Mouse (Mus musculus): ENCODE results near the gene Slco4a1.

The Slco4a1 gene

GRCm38 (mm10) chr2:180445962-180446361, 10.1 kb upstream of the Slco4a1 start:
- DNase-seq = no peak

- DNase-seq = no peak
Observed at GRCm38 (mm10) chr2:180449007-180449406, 7.0 kb upstream of the Slco4a1 start.

GRCm38 (mm10) chr2:180450529-180450928, 5.5 kb upstream of the Slco4a1 start:
- DNase-seq = peak; percentile 48

GRCm38 (mm10) chr2:180456705-180457104, 660 bp downstream of the Slco4a1 start:
- no peak for DNase-seq

- peak; percentile 59 for DNase-seq
Observed at GRCm38 (mm10) chr2:180457680-180458079, 1.6 kb downstream of the Slco4a1 start.

GRCm38 (mm10) chr2:180459437-180459836, 3.4 kb downstream of the Slco4a1 start:
- peak; percentile 49 for DNase-seq

- no peak for DNase-seq
Observed at GRCm38 (mm10) chr2:180460801-180461200, 4.8 kb downstream of the Slco4a1 start.

- no peak for DNase-seq
Observed at GRCm38 (mm10) chr2:180462593-180462992, 6.5 kb downstream of the Slco4a1 start.

GRCm38 (mm10) chr2:180466505-180466904, 10.5 kb downstream of the Slco4a1 start:
- no peak for DNase-seq

GRCm38 (mm10) chr2:180468871-180469270, 12.8 kb downstream of the Slco4a1 start:
- no peak for DNase-seq

- peak; percentile 81 for DNase-seq
Observed at GRCm38 (mm10) chr2:180469768-180470167, 13.7 kb downstream of the Slco4a1 start.

- DNase-seq = no peak
Observed at GRCm38 (mm10) chr2:180472306-180473079, 16.4 kb downstream of the Slco4a1 start.

- DNase-seq = peak; percentile 43
Observed at GRCm38 (mm10) chr2:180473080-180473440, 17.0 kb downstream of the Slco4a1 start.

- DNase-seq = no peak
Observed at GRCm38 (mm10) chr2:180474864-180475263, 18.8 kb downstream of the Slco4a1 start.

- DNase-seq = no peak
Observed at GRCm38 (mm10) chr2:180482274-180482673, 26.2 kb downstream of the Slco4a1 start.

- no peak for DNase-seq
Observed at GRCm38 (mm10) chr2:180484882-180485281, 28.8 kb downstream of the Slco4a1 start.

- no peak for DNase-seq
Observed at GRCm38 (mm10) chr2:180485306-180485705, 29.3 kb downstream of the Slco4a1 start.

GRCm38 (mm10) chr2:180488210-180488751, 32.2 kb downstream of the Slco4a1 start:
- no peak for DNase-seq

- no peak for DNase-seq
Observed at GRCm38 (mm10) chr2:180495906-180496305, 39.9 kb downstream of the Slco4a1 start.

- no peak for DNase-seq
Observed at GRCm38 (mm10) chr2:180499741-180500140, 43.7 kb downstream of the Slco4a1 start, which contains the start of gene Ntsr1. TSS of gene Ntsr1 (plus strand) at chr2:180499976.

GRCm38 (mm10) chr2:180500726-180501125, 44.7 kb downstream of the Slco4a1 start:
- no peak for DNase-seq

- no peak for DNase-seq
Observed at GRCm38 (mm10) chr2:180501217-180501967, 45.3 kb downstream of the Slco4a1 start.

- DNase-seq = no peak
Observed at GRCm38 (mm10) chr2:180506281-180506680, 50.2 kb downstream of the Slco4a1 start.
